Mouse (Mus musculus) MEL-GATA-1-ER (cell line): ENCODE measurements around the gene 1700067K01Rik.

Source experiments
- DNase-seq: peaks from one replicate; pipeline ENCODE4 v3.0.0-alpha.2; 2012; ENCODE audit warnings: low read depth; ENCODE audit errors: extremely low read depth

The 1700067K01Rik gene

DNA sequence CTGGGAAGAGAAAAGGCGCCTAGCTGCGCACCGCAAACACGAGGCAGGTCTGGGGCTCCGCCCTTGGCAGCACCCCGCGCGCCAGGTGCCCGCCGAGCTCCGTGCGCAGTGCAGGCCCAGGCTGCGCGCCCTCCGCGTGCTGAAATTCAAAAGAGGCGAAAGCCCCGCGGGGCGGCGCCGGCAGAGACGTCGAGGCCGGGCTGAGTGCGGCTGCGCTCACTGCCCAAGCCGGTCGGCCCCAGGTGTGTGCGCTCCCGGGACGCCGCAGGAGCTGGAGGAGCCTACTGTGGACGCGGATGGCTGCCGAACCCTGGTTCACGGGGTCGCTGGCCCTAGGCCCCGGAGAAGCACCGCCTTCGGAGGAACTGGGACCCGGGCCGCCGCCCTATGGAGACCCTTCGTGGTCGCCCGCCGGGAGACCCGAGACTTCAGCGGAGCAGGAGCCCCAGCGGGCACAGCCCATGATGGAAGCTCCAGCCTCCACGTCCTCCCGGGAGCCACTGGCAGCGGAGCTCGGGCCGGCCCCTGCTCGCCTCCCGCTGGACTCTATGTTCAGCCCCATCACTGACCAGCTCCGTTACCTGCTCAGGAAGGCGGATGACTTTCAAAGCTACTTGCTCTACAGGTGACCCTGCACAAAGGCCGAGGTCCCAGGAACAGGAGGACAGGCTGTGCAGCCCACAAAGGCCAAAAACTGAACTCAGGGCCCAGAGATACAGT is at the start of gene 1700067K01Rik:
1700067K01Rik (plus strand) TSS at position 222 of the 720 bp plus-strand sequence.
- no peak for DNase-seq

DNA sequence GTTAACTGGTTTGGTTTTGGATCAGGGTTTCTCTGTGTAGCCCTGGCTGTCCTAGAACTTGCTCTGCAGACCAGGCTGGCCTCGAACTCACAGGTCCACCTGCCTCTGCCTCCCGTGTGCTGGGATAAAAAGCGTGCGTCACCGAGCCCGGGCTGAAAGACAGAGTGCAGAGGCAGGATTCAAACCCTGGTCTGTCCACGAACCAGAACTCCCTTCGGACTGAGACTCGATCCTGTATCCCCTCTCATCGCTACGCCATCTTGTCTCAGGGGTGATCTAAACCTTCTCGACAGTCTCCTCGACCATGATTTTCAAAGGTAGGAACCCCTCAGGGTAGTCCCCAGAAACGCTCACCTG is 46.6 kb upstream of the 1700067K01Rik start:
- DNase-seq: no peak

DNA sequence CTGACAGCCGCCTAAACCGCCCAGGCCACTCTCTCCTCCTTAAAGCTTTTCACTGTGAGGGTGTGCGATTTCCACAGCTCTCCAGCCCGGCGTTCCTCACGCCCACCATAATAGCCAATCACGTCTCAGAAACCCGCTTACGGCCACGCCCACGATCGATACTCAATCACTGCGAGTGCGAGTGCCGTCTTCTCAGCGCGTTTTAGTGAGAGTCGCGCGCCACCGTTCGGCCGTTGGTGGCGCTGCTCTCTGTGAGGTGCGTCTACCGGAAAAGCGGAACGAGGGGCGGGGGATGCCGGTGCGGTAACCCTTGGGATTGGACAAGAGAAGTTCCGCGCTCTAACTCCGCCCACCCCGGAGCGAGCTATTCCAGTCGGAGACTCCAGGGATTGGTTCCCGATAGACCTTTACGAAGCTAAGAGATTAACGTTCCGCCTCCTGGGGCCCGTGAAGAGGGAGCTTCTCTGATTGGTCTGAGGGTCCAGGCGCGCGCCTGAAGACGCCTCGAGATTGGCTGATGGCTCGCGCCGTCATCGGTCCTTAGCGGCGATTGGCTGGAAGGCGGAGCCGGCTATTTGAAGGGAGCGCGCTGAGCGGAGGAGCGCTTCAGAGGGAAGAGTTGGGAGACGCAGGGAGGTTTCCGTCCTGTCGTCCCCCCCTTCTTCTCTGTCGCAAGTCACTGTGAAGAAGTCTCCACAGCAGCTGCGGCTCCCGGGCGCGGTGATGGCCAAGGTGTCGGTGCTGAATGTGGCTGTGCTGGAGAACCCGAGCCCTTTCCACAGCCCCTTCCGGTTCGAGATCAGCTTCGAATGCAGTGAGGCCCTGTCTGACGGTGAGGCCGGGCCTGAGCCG is 46.0 kb upstream of the 1700067K01Rik start, which contains the start of the genes Gm10644 and Asf1b:
Gm10644 (minus strand) TSS at position 100 of the 852 bp plus-strand sequence.
Asf1b (plus strand) TSS at position 402 of the 852 bp plus-strand sequence.
- peak; percentile 99 for DNase-seq

DNA sequence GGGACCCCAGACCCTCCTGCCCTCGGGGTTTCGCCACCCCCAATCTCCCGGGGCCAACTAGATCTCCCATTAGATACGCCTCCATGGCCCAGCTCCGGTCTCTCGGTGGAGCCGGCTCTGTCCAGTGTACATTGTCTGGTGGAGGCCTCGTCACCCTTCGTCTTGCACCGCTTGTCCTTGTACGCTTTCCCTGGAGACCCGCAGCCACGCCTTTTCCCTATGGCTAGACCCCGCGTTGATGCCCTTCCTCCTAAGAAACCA is 45.4 kb upstream of the 1700067K01Rik start:
- DNase-seq: no peak

DNA sequence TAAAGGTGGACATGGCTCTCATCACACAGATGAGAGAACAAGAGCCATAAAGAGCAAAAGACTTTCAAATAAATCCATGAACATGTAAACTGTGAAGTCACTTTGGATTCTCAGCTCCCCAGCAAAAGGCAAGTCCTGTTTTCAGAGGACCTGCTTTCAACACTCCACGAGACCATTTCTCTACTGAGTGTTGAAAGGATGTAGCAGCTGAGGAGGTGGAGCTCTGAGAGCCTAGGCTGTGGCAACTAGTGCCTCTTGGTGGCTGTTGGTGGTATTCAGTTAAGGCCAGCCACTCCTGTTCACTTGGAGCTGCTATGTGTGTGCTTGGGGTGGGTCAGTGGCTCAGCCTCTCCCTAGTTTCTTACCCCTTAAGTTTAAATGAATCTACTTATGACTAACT is 44.5 kb upstream of the 1700067K01Rik start:
- peak; percentile 65 for DNase-seq

DNA sequence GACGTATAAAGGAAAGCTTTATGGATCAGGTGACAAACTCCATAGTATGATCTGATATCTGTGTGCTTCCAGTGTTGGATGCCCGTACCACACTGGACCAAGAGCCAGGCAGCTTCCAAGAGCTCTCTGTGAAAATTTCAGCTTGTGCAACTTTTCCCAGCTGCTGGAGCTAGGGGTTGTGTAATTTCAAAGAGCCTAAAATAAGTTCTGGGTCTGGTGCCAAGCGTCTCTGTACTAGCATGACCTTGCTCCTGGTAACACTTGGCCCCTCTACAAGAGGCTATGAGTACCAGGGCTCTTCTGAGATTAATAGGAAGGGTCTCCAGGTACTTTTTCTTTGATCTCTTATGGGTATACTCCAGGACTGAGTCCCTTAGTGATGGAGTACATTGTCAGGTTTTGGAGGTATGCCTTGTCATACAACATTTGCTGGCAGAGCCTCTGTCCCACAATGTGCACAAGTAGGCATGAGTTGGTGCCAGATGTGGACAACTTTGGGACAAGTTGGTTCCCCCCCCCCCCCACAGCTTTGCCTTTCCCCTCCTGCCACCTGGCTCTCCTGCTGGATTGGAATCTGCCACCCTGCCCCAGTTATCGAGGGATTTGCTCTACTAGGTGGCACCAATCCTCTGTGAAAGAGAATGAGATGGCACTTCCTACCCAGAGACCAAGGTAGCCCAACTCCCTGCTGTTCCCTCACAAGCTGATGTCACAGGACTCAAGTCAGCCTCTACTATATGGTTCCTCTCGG is 37.1 kb upstream of the 1700067K01Rik start:
- no peak for DNase-seq

DNA sequence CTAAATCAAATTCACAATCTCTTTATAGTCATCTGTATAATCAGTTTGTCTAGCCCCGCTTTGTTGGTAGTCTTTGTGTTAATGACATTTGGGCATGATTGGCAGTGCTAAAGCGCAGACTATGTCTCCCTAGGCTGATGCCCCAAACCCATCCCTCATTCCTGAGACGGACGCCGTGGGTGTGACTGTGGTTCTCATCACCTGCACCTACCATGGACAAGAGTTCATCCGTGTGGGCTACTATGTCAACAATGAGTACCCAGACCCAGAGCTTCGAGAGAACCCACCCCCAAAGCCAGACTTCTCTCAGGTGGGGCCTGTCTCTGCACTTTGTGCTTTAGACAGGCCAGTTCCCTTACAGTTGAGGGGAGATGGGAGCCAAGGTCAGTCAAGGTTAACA is 33.6 kb upstream of the 1700067K01Rik start:
- no peak for DNase-seq

DNA sequence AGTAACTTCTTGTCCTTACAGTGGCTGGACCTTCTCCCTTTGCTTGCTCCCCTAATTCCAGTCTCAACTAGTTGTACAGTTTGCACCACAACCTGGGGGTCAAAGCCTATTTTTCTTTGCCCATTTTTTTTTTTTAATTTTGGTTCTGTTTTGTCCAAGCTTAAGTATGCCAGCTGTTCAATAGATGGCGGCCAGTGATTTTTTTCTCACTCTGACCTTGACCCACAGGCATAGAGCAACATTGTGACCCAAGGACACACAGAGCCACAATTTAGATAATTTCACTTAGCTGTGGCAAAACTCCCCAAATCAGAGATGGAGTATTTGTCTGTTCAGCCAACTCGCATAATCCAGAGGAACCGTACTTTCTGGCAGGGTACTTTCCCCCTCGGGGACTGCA is 30.2 kb upstream of the 1700067K01Rik start:
- no peak for DNase-seq

DNA sequence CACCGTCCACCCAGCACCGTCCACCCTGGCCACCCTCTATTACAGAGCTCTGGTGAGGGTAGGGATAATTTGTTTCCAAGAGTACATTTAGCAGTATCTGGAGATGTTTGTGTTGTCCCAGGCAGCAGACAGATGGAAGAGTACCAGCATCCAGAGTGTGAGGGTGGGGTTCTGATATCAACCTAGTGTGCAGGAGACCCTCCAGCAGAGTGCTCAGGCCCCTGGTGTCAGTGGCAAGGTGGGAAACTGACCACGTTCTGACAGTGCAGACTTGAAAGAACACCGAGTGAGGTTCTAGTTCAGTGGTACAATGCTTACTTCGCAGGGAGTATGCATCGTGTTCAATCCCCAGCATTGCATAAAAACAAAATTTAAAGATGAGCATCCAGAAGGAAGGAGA is 29.6 kb upstream of the 1700067K01Rik start:
- DNase-seq: no peak

DNA sequence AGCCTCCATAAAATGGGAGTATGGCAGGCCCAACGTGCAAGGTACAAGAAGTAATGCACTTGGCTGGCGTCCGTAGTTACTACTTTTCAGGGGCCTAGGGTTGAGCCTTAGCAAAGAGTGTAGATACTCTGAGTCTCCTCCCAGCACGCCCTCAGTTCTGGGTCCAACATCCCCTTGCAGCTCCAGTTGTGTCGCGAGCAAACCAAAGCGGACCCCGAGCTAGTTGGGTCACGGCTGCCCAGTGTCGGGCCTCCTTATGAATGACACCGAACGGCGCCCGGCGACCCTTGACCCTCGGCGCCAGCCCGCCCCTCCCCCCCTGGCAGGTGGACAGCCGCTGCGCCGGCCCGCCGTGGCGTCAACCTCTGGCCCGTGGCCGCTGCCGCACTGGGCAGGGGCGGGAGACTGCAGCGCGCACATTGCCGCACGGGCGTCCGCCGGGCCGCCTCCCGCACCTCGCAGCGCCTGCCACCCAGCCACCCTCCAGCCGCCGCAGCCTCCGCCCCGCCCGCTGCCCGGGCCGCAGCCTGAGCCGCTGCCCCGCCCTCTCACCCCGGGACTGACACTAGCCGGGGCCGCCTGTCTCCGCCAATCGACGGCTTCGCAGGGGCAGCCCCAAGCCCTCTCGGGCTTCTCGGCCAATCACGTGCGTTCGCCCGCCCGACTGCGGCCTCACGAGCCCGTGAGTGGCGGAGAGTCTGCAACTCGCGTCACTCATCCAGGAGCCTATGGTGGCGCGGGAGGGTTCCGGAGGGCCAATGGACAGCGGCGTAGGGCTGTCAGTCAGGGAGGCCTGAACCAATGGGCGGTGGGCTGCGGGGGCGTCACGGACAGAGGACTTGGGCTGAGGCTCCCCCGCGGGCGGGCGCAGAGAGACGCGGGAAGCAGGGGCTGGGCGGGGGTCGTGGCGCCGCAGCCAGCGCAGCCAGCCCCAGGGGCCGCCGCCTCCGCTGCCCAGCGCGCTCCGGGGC is 28.9 kb upstream of the 1700067K01Rik start, which contains the start of gene Prkaca:
Prkaca (plus strand) TSS at position 844 of the 971 bp plus-strand sequence.
- DNase-seq: peak; percentile 95

DNA sequence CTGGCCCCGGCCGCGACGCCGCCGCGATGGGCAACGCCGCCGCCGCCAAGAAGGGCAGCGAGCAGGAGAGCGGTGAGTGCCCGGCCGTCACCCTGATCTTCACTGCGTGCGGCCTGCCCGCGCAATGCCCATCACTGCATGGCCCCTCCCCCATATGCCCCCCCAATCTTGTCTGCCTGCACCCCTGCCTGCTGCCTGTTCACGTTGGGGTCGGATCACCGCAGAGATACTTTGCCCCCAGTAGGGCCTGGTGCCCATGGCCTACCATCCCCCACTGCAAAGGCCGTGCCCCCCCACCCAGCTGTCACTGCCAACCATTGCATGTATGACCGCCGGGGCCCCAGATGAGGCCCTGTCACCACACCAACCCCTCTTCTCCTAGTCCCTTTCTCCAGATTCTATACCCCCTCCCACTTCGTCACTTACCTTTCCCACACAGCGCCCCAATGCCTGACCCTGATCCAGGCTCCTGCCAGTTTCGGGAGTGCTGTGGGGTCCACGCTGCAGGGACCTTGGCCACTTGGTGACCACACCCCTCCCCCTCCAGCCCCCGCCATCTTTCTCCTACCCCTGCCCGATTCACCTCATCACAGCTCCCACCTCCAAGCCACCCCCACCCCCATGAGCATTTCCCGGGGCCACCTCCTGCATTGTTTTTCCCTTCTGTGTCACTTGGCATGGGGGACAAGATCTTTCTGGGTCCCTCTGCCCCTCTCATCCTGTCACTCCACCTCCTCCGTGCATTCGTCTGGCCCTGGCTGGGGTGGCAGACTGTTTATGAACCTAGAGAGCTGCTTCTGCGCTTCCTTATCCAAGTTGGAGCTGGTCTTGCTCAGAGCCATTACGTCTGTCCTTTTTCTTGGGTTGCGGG is 27.9 kb upstream of the 1700067K01Rik start:
- no peak for DNase-seq

DNA sequence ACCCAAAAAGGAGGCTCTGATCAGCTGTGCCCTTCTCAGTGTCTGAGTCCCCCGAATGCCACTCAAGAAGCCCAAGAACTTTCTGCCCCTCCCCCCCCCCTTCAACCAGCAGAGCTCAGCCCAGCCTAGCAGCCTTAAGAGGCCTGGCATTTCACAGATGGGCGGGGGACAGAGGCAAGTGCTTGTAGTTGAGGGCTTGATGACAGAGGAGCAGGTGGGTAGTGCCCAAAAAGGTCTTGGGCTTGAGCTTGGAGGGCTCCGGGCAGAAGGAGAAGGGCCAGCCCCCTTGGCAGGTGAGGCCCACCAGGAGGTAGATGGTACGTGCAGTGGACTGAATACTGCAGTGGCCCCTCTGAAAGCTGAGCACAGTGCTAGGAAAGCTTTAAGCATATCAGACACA is 26.8 kb upstream of the 1700067K01Rik start:
- no peak for DNase-seq

DNA sequence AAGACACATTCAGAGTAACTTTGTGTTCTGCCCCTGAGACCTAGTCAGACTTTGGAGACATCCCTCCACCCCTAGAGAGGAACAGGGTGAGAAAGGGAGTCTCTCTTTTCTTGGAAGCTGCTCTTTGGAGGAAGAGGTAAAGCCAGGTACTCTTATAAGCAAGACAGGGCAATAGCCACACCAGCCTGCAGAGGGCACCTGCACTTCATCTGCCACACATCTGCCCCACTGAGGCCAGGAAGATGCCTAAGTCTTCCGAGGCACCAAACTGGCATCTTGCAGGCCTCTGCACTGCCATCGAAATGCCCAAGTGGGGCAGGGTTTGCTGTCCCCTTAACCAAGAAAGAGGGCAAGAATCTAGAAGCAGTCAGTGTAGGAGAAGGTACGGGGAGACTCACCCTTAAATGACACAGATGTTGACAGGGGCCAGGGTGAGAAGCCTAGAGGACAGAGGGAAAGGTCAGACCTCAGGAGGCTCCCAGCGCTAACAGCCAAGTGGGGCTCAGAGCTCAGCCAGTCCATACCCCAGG is 25.1 kb upstream of the 1700067K01Rik start:
- no peak for DNase-seq

DNA sequence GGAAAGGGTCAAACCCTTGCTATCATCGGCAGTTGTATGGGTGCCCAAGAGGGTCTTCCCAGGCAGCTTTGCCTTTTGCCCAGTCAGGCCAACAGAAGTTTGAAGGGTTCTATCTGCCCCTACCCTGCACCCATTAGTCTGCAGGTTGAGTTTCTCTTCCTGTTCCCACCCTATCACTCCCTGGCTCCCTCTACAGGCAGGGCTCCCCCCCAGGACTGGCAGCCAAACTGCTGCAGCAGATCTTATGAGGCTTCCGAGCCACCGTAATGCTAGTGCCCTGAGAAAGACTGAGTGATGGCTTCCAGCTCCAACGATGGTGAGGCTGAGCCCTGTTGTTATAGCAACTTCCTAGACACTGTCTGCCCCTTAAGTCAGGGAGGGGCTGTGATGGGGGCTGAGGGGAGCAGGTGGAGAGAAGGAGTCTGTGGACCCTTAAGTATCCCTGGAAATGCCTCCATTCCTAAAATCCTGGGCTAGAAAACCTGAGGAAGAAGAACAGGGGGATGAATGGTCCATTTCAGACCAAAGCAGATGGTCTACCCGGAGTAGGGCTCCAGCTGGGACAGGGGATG is 24.4 kb upstream of the 1700067K01Rik start:
- DNase-seq: no peak

DNA sequence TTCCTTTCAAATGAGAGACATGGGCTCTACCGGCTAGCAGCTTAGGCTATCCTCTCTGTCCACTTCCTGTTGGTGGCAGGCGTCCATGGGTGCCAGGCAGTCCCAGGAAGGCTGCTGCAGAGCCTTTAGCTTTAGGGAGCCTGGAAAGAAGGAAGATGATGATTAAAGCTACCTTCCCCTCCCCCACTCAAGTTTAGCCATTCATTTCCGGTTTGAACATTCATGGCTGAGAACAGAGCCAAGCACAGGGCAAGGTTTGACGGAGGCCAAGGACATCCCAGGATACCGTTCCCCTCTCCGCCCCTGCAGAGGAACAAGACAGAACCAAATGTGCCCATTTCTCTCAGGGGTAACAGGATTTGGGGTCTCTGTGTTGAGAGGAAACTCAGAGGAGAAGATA is 23.7 kb upstream of the 1700067K01Rik start:
- no peak for DNase-seq

DNA sequence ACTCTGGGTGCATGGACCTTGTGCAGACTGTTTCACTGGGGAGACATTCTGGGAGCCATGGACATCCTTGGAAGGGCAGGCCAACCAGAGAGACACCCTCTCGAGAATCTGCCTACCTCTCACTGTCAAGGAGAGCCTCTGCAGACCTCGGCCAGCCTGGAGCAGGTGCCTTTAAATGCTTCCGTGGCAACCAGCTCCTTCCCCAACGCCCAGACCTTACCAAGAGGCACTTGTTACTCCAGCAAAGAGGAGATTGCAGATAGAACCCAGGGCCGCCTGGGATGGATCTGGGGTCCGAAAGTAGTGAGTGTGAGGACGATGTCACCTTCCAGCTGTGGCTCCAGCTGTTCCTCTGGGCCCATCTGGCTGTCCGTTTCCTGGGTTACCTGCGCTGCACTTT is 23.1 kb upstream of the 1700067K01Rik start:
- no peak for DNase-seq

DNA sequence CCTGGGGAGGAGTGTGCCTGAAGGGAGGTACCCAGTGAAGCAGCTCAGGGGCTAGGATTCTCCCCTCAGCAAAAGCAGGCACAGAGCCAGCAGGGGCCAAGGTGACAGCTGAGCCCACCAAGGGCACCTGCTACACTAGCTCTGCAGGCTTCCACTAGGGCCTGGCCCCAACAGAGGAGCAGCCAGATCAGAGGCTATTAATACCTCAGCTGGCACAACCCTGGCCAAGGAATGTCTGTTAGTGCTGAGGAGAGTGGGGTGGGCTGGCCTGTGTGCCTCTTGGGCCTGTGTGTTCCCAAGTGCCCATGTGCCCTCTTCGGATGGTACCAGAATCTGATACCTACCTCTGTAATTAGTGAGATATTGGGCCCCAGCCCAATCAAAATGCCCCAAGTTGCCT is 21.1 kb upstream of the 1700067K01Rik start:
- no peak for DNase-seq

DNA sequence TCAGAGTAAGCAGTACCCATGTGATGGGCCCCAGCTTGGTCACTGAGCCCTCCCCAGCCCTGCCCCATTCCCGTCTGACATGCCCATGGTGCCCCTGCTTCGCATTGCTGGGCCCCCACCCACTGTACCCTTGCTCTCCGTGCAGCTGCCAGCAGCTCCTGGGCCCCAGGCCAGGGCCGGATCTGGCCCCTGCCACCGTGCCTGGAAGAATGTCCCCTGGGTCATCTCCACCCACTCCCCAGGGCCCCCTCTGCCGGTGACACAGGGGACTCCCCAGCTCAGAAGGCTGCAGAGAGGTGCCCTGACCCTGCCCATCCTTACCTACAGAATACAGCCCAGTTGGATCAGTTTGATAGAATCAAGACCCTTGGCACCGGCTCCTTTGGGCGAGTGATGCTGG is 20.5 kb upstream of the 1700067K01Rik start:
- DNase-seq: no peak

DNA sequence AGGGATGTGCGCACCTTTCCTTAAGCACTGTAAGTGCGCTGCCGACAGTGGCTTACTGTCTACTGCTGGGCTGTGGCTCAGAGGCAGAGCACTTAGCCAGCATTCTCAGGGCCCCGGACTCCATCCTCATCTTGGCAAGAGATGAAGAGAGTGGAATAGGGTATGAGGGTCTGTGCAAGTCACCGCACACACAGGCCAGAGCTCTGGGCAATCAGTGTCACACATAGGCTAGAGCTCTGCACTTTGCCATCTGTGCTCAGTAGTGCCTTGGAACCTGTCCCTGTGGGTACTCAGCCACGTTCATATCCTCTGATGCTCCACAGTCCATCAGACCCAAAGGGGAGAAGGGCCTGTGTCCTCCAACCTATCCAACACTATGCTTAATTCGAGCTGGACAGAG is 19.8 kb upstream of the 1700067K01Rik start:
- DNase-seq: no peak
